Mouse (Mus musculus) embryonic facial prominence, embryonic 13.5 days (tissue): Measurements from ENCODE around the gene Osbpl11. TPM values are rescaled to one million over a fixed set of nuclear protein-coding genes. Genes with fewer than 3 reads are reported as not detected.
A peak's percentile ranks its signal among the peaks of the same experiment; 100 is the strongest.

Source experiments
- ATAC-seq: fragments of 200-750 bp; cut with Nextera tagmentation; 2 replicates; pipeline ENCODE4 v1.8.0; 2017; ENCODE audit warnings: low read depth; ENCODE audit not compliant: insufficient number of reproducible peaks, insufficient read depth, low FRiP score, low TSS enrichment
- H3K27ac ChIP-seq: fragments of 300-500 bp; sonication (generic); 2 replicates; pipeline ENCODE4 v1.5.1; 2015; ENCODE audit warnings: moderate library complexity, mild to moderate bottlenecking, inconsistent platforms
- H3K27me3 ChIP-seq: fragments of 300-500 bp; sonication (generic); 2 replicates; pipeline ENCODE4 v1.6.1; 2015; ENCODE audit warnings: mild to moderate bottlenecking, inconsistent platforms
- H3K36me3 ChIP-seq: fragments of 300-500 bp; sonication (generic); 2 replicates; pipeline ENCODE4 v1.6.1; 2015; ENCODE audit warnings: mild to moderate bottlenecking, inconsistent platforms
- H3K4me1 ChIP-seq: fragments of 300-500 bp; sonication (generic); 2 replicates; pipeline ENCODE4 v1.6.1; 2015; ENCODE audit warnings: inconsistent platforms
- H3K4me2 ChIP-seq: fragments of 300-500 bp; sonication (generic); 2 replicates; pipeline ENCODE4 v1.6.1; 2015; ENCODE audit warnings: moderate library complexity, mild to moderate bottlenecking, inconsistent platforms
- H3K4me3 ChIP-seq: fragments of 300-500 bp; sonication (generic); 2 replicates; pipeline ENCODE4 v1.5.1; 2015; ENCODE audit warnings: mild to moderate bottlenecking, inconsistent platforms
- H3K9ac ChIP-seq: fragments of 300-500 bp; sonication (generic); 2 replicates; pipeline ENCODE4 v1.6.1; 2015; ENCODE audit warnings: mild to moderate bottlenecking, inconsistent platforms
- H3K9me3 ChIP-seq: fragments of 300-500 bp; sonication (generic); 2 replicates; pipeline ENCODE4 v1.6.1; 2016; ENCODE audit warnings: inconsistent platforms
- WGBS: fragments of 180-500 bp; shearing (Covaris S2); methylation state at CpG from one replicate; pipeline ENCODE4 v1.1.7; 2015; ENCODE audit warnings: mixed read lengths; 5-methylcytosine and 5-hydroxymethylcytosine counted together
- polyA plus RNA-seq: library from polyadenylated mRNA; unstranded; fragments of >200 nt; fragmentation: Nextera tagmentation; extraction: Ambion mirVana; gene quantifications from 2 replicates; pipeline ENCODE4 v1.2.1, GENCODE M21; 2015

Osbpl11 gene
- polyA plus RNA-seq, 1 experiment from 2014 or later = 17.8 TPM

- 92% methylated on average over 9 of the region's 9 CpGs for WGBS
- no peak for ATAC-seq
- peaks cover 49% of the 10 kb centered on the region for H3K36me3 ChIP-seq
Measured at GRCm38 (mm10) chr16:33244933-33245470, 60.1 kb downstream of the Osbpl11 start.

GRCm38 (mm10) chr16:33246526-33246925, 61.7 kb downstream of the Osbpl11 start:
- Histone ChIP-seq H3K4me1 (peaks cover 3% of the 10 kb centered on the region; the same call in 1 of the 2 replicates), H3K4me3 (no peak overlapping the region), H3K27me3 (no peaks in the 10 kb centered on the region), H3K9me3 (no peaks in the 10 kb centered on the region), H3K9ac (no peak overlapping the region), H3K36me3 (peaks cover 35% of the 10 kb centered on the region), H3K4me2 (no peak overlapping the region), H3K27ac (0 out of 2 replicates have a peak overlapping the region, but pooled peaks have one; percentile 22)
- no peak for ATAC-seq
- WGBS = 82% methylated on average over 5 of the region's 5 CpGs

More at GRCm38 (mm10) chr16:33244933-33245470, 60.1 kb downstream of the Osbpl11 start:
- H3K4me1 ChIP-seq = no peaks in the 10 kb centered on the region
- no peak overlapping the region for H3K9ac ChIP-seq
- no peak overlapping the region for H3K27ac ChIP-seq
- H3K9me3 ChIP-seq = no peaks in the 10 kb centered on the region
- no peaks in the 10 kb centered on the region for H3K27me3 ChIP-seq
- no peak overlapping the region for H3K4me2 ChIP-seq
- no peak overlapping the region for H3K4me3 ChIP-seq

- H3K4me1 ChIP-seq = peaks cover 3% of the 10 kb centered on the region; the same call in 1 of the 2 replicates
- peaks cover 30% of the 10 kb centered on the region for H3K36me3 ChIP-seq
- ATAC-seq = no peak
- no peaks in the 10 kb centered on the region for H3K9me3 ChIP-seq
- no peak overlapping the region for H3K4me2 ChIP-seq
- H3K27me3 ChIP-seq = no peaks in the 10 kb centered on the region
- H3K4me3 ChIP-seq = no peak overlapping the region
- H3K27ac ChIP-seq = peak overlapping the region; percentile 22; the same call in 1 of the 2 replicates
- 55% methylated on average over 2 of the region's 2 CpGs for WGBS
- H3K9ac ChIP-seq = no peak overlapping the region
Measured at GRCm38 (mm10) chr16:33247006-33247405, 62.1 kb downstream of the Osbpl11 start.

- H3K27ac ChIP-seq = peak overlapping the region; percentile 72
- WGBS = 18% methylated on average over 9 of the region's 9 CpGs
Measured at GRCm38 (mm10) chr16:33250651-33251120, 65.8 kb downstream of the Osbpl11 start.

GRCm38 (mm10) chr16:33251194-33252051, 66.6 kb downstream of the Osbpl11 start, which contains the start of gene Snx4:
Gene Snx4 (plus strand): TSS chr16:33251442.
- WGBS = under 1% methylated on average over 72 of the region's 72 CpGs
- ATAC-seq = peak; percentile 87
- Histone ChIP-seq H3K4me1 (peaks cover 16% of the 10 kb centered on the region), H3K9me3 (no peaks in the 10 kb centered on the region), H3K4me3 (peak within 1 kb of the TSS; percentile 95), H3K27ac (peak within 1 kb of the TSS; percentile 72), H3K4me2 (peak within 1 kb of the TSS; percentile 79), H3K36me3 (peaks cover 5% of the 10 kb centered on the region; the same call in 1 of the 2 replicates), H3K9ac (peak within 1 kb of the TSS; percentile 95), H3K27me3 (no peaks in the 10 kb centered on the region)

More at GRCm38 (mm10) chr16:33250651-33251120, 65.8 kb downstream of the Osbpl11 start:
- Histone ChIP-seq H3K9ac (peak overlapping the region; percentile 95), H3K4me2 (peak overlapping the region; percentile 79), H3K4me3 (peak overlapping the region; percentile 95), H3K9me3 (no peaks in the 10 kb centered on the region), H3K36me3 (peaks cover 5% of the 10 kb centered on the region; the same call in 1 of the 2 replicates), H3K27me3 (no peaks in the 10 kb centered on the region), H3K4me1 (peaks cover 16% of the 10 kb centered on the region)
- no peak for ATAC-seq

GRCm38 (mm10) chr16:33255601-33256000, 70.7 kb downstream of the Osbpl11 start:
- H3K4me3 ChIP-seq = no peak overlapping the region
- H3K4me1 ChIP-seq = peaks cover 19% of the 10 kb centered on the region
- H3K27me3 ChIP-seq = no peaks in the 10 kb centered on the region
- no peak overlapping the region for H3K27ac ChIP-seq
- H3K36me3 ChIP-seq = peaks cover 10% of the 10 kb centered on the region; the same call in 1 of the 2 replicates
- ATAC-seq = no peak
- H3K4me2 ChIP-seq = no peak overlapping the region
- no peaks in the 10 kb centered on the region for H3K9me3 ChIP-seq
- H3K9ac ChIP-seq = no peak overlapping the region
- 82% methylated on average over 7 of the region's 7 CpGs for WGBS

- no peak overlapping the region for H3K4me3 ChIP-seq
- WGBS = 84% methylated on average over 2 of the region's 2 CpGs
Measured at GRCm38 (mm10) chr16:33258530-33258929, 73.7 kb downstream of the Osbpl11 start.

GRCm38 (mm10) chr16:33259824-33260223, 75.0 kb downstream of the Osbpl11 start:
- Histone ChIP-seq H3K4me3 (no peak overlapping the region), H3K9me3 (no peaks in the 10 kb centered on the region), H3K4me2 (no peak overlapping the region), H3K4me1 (peaks cover 10% of the 10 kb centered on the region), H3K9ac (no peak overlapping the region), H3K27ac (no peak overlapping the region), H3K27me3 (no peaks in the 10 kb centered on the region), H3K36me3 (peaks cover 23% of the 10 kb centered on the region)
- no peak for ATAC-seq
- WGBS = 86% methylated on average over 3 of the region's 3 CpGs

More at GRCm38 (mm10) chr16:33258530-33258929, 73.7 kb downstream of the Osbpl11 start:
- Histone ChIP-seq H3K36me3 (peaks cover 10% of the 10 kb centered on the region), H3K4me2 (no peak overlapping the region), H3K9me3 (no peaks in the 10 kb centered on the region), H3K9ac (no peak overlapping the region), H3K27me3 (no peaks in the 10 kb centered on the region), H3K4me1 (peaks cover 11% of the 10 kb centered on the region), H3K27ac (no peak overlapping the region)
- ATAC-seq = no peak

GRCm38 (mm10) chr16:33260825-33261224, 76.0 kb downstream of the Osbpl11 start:
- Histone ChIP-seq H3K36me3 (peaks cover 33% of the 10 kb centered on the region), H3K4me1 (peaks cover 5% of the 10 kb centered on the region), H3K4me2 (no peak overlapping the region), H3K27me3 (no peaks in the 10 kb centered on the region), H3K27ac (no peak overlapping the region), H3K9ac (no peak overlapping the region), H3K9me3 (no peaks in the 10 kb centered on the region), H3K4me3 (no peak overlapping the region)
- 73% methylated on average over 8 of the region's 8 CpGs for WGBS
- ATAC-seq = no peak

GRCm38 (mm10) chr16:33261584-33262061, 76.8 kb downstream of the Osbpl11 start:
- H3K27ac ChIP-seq = no peak overlapping the region
- peaks cover 40% of the 10 kb centered on the region for H3K36me3 ChIP-seq
- no peak overlapping the region for H3K4me3 ChIP-seq
- ATAC-seq = no peak
- no peak overlapping the region for H3K9ac ChIP-seq
- H3K4me2 ChIP-seq = no peak overlapping the region
- whole genome bisulfite sequencing = 82% methylated on average over 2 of the region's 2 CpGs
- H3K9me3 ChIP-seq = no peaks in the 10 kb centered on the region
- H3K27me3 ChIP-seq = no peaks in the 10 kb centered on the region
- peaks cover 5% of the 10 kb centered on the region for H3K4me1 ChIP-seq

GRCm38 (mm10) chr16:33262096-33262495, 77.2 kb downstream of the Osbpl11 start:
- H3K27ac ChIP-seq = no peak overlapping the region
- H3K4me2 ChIP-seq = no peak overlapping the region
- peaks cover 45% of the 10 kb centered on the region for H3K36me3 ChIP-seq
- no peaks in the 10 kb centered on the region for H3K9me3 ChIP-seq
- H3K4me3 ChIP-seq = no peak overlapping the region
- WGBS = 92% methylated on average over 1 of the region's 1 CpGs
- peaks cover 5% of the 10 kb centered on the region for H3K4me1 ChIP-seq
- H3K9ac ChIP-seq = no peak overlapping the region
- no peak for ATAC-seq
- H3K27me3 ChIP-seq = no peaks in the 10 kb centered on the region
